Mouse (Mus musculus) lung, adult 2 months (tissue): ENCODE measurements around the gene Soga1.

Source experiments
- CTCF ChIP-seq: fragments of 200-500 bp; IDR thresholded peaks from 2 replicates; pipeline ENCODE4 v1.5.1; 2011; ENCODE audit warnings: mild to moderate bottlenecking, low read length, control low read depth; ENCODE audit not compliant: insufficient read depth
- POLR2A ChIP-seq: fragments of 200-500 bp; IDR thresholded peaks from 2 replicates; pipeline ENCODE4 v1.6.1; 2011; ENCODE audit warnings: low read depth, mild to moderate bottlenecking, control low read depth, low read length, borderline replicate concordance; ENCODE audit errors: extremely low read depth

- no peak for TF ChIP-seq POLR2A
- no peak for TF ChIP-seq CTCF
These were observed 57.9 kb downstream of the Soga1 start for GRCm38 (mm10) chr2:157021156-157021555.
